Mouse (Mus musculus): ENCODE data around the gene Amdhd2.

The Amdhd2 gene

GRCm38 (mm10) chr17:24163176-24163962, at the start of gene Amdhd2:
Amdhd2 (minus strand) TSS chr17:24163766.
- peak; percentile 97 for DNase-seq

- DNase-seq = no peak
These were observed 49.6 kb upstream of the Amdhd2 start for GRCm38 (mm10) chr17:24213186-24213585.

DNA sequence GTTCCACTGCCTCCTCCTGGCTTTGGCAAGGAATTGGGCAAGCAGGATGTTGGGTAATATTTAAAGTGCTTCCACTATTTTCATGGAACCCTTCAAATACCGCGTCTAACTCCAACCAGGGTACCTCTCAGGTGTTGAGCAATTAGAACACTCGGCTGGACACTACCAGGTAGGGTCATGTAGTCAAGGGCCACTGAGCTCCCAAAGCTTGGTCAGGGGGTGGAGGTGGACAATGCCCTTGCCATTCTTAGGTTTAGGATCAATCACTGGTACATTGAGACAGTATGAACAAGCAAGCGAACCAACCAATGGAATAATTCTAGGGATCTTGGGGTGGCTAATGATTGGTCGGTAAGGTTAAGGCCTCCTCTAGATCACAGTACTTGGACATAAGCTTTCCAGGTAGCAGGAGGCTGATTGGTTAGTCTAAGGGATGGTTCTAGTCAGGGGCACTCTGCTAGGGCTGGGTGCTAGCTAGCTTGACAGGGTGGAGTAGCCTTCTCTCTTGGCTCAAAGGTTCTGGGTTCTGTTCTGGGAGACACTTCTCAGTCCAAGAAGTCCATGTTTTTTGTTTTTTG, 49.0 kb upstream of the Amdhd2 start:
- DNase-seq = no peak

DNA sequence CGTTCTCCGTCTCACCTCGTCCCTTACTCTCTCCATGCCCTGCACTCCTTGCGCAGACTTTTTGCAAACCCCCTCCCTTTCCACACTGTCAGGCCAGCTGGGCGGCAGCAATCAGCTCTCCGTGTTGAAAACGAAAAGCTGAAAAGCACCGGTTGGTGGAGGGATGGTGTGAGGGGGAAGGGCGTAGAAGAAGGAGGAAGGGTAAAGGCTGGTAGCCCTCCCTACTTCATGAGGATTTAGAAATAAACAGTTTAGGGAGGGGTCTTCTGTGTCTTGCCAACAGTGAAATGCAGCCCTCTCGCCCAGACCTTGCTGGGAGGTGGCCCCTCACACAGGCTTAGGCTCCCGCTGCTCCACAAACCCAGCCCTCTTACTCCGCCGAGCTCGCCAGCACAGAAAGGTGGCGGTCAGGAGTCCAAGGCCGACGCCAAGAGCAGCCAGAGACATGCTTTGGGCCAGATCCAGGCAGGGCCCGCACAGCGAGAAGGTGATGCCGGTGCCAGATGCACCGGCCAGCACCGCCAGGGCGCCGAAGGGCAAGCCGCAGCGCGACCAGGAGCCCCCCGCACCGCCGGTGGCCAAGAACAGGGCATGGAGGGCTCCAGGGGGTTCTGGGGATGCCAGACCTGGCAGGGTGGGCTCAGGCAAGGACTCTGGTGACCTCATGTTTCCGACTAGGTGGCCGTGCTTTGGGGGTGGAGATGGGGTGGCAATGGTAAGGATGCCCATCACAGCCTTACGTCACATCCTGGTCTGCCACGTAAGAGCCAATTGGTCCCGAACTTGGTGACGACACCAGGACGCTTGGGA, 48.3 kb upstream of the Amdhd2 start:
- DNase-seq = peak; percentile 88

- no peak for DNase-seq
These were observed 47.0 kb upstream of the Amdhd2 start for GRCm38 (mm10) chr17:24210591-24210990.

DNA sequence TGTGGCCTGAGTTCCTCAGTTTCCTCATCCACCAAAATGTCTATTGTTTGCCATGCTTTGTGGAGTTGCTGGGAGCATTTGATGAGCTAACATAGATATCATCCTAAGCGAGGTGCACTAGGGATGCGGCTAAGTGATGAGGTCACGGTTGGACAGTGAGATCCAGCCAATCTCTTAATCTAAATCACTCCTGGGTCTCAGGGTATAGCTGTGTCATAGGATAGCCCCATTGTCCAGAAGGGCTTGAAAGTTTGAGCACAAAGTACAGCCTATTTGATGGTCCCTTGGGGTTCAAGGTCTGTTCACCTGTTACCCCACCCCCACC, 46.3 kb upstream of the Amdhd2 start:
- DNase-seq = no peak

- DNase-seq = peak; percentile 91
These were observed 45.7 kb upstream of the Amdhd2 start, which contains the start of gene Ntn3 for GRCm38 (mm10) chr17:24209043-24209915. Ntn3 (minus strand) TSS chr17:24209531.

GRCm38 (mm10) chr17:24208641-24209042, 45.1 kb upstream of the Amdhd2 start:
- DNase-seq = peak; percentile 64

GRCm38 (mm10) chr17:24207768-24208640, 44.4 kb upstream of the Amdhd2 start:
- DNase-seq = no peak

DNA sequence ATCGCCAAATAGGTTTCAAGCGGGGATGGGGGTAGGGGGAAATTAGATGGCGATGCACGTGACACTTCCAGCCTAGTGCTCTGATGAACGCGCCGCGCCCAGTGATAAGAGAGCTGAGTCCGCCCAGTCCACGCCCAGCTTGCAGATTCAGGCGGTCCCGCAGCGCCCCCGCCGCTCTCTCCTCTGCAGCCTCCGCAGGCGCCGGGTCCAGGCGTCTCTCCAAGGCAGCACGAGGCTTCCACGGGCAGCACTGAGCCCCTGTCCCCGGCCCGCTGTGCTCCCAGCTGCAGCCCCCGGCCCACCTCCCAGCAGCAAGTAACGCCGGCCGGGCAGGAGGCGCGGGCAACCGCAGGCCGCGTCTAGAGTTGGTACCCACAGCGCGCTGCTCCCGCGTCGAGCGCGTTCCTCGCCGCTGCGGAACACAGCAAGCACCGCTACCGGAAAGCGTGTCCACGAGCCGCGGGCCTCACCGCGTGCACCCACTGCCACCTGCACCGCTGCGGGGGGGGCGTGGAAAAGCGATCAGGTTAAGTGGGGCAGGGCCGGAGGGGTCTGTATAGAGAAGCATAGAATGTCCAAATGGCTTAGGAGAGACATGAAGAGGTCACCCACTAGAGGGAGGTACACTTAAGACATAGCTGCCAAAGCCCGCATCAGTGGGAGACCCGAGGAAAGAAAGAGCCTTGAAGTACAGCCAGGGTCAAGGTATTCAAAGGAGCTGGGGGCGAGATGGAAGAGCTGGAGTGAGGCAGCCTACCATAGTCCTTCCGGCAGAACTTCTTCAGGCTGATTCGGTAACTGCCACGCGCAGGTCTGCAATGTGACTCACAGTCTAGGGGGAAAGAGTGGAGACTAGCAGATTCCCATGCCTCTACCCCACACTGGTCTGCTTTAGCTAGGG, 43.1 kb upstream of the Amdhd2 start:
- peak; percentile 78 for DNase-seq

GRCm38 (mm10) chr17:24205908-24206361, 42.4 kb upstream of the Amdhd2 start:
- DNase-seq = no peak

GRCm38 (mm10) chr17:24205284-24205888, 41.8 kb upstream of the Amdhd2 start, which contains the start of gene Tbc1d24:
Tbc1d24 (minus strand) TSS chr17:24205562.
- DNase-seq = peak; percentile 96

- no peak for DNase-seq
These were observed 41.3 kb upstream of the Amdhd2 start for GRCm38 (mm10) chr17:24204846-24205245.

- no peak for DNase-seq
These were observed 40.3 kb upstream of the Amdhd2 start for GRCm38 (mm10) chr17:24203611-24204534.

GRCm38 (mm10) chr17:24203068-24203467, 39.5 kb upstream of the Amdhd2 start:
- DNase-seq = no peak

DNA sequence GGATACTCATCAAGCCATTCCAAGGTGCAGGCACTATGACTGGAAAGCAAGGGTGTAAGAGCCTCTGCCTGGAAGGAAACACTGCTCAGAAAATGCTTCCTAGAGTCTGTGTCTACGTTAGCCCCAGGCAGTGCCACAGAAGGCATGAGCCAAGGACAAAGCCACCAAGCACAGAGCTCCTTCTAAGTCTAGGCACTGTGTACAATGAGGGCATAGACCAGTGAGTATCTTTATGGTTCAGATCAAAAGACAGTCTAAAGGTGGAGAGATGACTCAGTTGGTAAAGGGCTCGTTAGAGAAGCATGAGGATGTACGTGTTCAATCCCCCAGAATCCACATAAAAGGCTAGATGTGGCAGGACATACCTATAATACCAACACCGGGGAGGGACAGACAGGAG, 37.5 kb upstream of the Amdhd2 start:
- DNase-seq = no peak

- DNase-seq = no peak
These were observed 36.2 kb upstream of the Amdhd2 start for GRCm38 (mm10) chr17:24199741-24200140.

GRCm38 (mm10) chr17:24199252-24199651, 35.7 kb upstream of the Amdhd2 start:
- no peak for DNase-seq

Measured in embryo, embryonic 11 days (tissue).